Mouse (Mus musculus): ENCODE results near the gene Gm9732. TPM values are rescaled to one million over a fixed set of nuclear protein-coding genes. Genes with fewer than 3 reads are reported as not detected.
"Not testable (repeated sequence)": the region's sequence is repeated elsewhere in the genome, so short reads cannot be mapped to it uniquely, and the experiment has no call there.

The Gm9732 gene
- total RNA-seq (2012; rRNA removed) (4.5 and 7.7 TPM in 2 replicates), total RNA-seq (2014; rRNA removed) (9.9 and 12.8 TPM in 2 replicates), polyA plus RNA-seq (2012; ENCODE audit: insufficient read length, low read depth) (4.3 and 4.6 TPM in 2 replicates)

DNA sequence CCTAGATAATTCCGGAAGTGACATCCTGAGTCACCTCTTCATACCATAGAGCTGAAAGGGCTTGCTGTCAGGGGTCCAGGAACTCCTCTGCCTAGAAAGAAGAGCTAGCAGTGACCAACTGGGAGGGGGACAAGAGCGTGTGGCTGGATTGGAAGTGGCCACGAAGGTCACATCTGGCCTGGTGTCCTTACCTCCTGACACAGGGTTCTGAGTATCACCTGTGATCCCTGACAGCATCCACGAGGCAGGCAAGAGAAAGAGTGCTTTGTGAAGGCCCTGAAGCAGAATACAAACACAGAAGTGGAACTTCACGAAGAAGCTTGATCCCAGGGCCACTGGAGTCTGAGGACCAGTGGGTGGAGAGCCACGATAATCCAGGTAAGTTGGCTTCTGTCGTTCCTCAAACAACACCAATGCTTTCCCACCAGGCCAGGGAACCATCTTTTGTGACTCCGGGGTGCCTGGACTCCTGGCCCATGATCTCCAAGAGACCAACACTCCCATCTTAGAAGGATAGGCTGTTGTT is at the start of gene Gm9732:
Gm9732 (plus strand) TSS at position 51 of the 526 bp plus-strand sequence.
- Histone ChIP-seq H3K9me3 (replicated peaks; ENCODE audit: low read length) (peaks cover 10% of the 10 kb centered on the region), H3K4me3 (replicated peaks in 1 of 3; ENCODE audit: low read depth in 2 of 3, low read length in 2 of 3, poor library complexity in 1 of 3) (peak within 1 kb of the TSS in 2 of 3 experiments; percentile 35 to 64)
- dilution Hi-C loops (cut with MboI; ENCODE audit: extremely low pct_ligation_motif_present, extremely low pct_unique_long_range_greater_than_20kb, low sequenced_read_pairs); H3K36me3 ChIP-seq (replicated peaks in 1 of 2; ENCODE audit: control insufficient read depth in 1 of 2, insufficient read depth in 1 of 2, low read length in 1 of 2); DNase-seq (ENCODE audit: extremely low read depth); H3K4me1 ChIP-seq (ENCODE audit: control insufficient read depth in 1 of 2, insufficient read depth in 2 of 2); H3K9ac ChIP-seq (ENCODE audit: insufficient read depth, low read depth); H3K79me2 ChIP-seq (replicated peaks; ENCODE audit: control insufficient read depth, extremely low read depth, insufficient read depth, poor library complexity, severe bottlenecking); H3K27me3 ChIP-seq (replicated peaks); in situ Hi-C loops (cut with MboI; ENCODE audit: low pct_ligation_motif_present, low pct_unique_long_range_greater_than_20kb, low sequenced_read_pairs); H3K27ac ChIP-seq (ENCODE audit: insufficient read depth, low read depth); H3K4me2 ChIP-seq (ENCODE audit: insufficient read depth, low read depth, poor library complexity, severe bottlenecking): not testable (repeated sequence)

DNA sequence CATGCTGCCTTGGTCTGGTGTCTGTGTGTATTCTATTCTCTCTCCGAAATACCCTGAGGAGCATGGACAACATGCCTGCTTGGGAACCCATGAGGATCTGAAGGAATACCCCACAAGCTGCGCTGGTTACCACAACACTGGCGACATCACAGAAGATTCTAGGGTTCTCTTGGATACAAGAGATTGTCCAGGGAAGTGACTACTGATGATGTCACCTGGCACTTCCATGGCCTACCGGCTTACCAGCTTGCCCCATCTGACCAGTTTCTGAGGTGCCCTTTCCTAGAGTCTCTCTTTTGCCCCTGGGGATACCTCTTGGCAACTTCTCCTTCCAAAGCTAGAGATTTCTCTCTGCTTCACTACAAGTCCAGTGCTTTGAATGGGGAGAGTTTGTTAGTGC is 39.6 kb upstream of the Gm9732 start, which contains the start of gene Gm8122:
Gm8122 (minus strand) TSS at position 101 of the 400 bp plus-strand sequence.
- H3K27me3 ChIP-seq (replicated peaks); DNase-seq (ENCODE audit: extremely low read depth); H3K4me3 ChIP-seq (replicated peaks in 1 of 3; ENCODE audit: low read depth in 2 of 3, low read length in 2 of 3, poor library complexity in 1 of 3); H3K4me2 ChIP-seq (ENCODE audit: insufficient read depth, low read depth, poor library complexity, severe bottlenecking); H3K36me3 ChIP-seq (replicated peaks in 1 of 2; ENCODE audit: control insufficient read depth in 1 of 2, insufficient read depth in 1 of 2, low read length in 1 of 2); H3K79me2 ChIP-seq (replicated peaks; ENCODE audit: control insufficient read depth, extremely low read depth, insufficient read depth, poor library complexity, severe bottlenecking); H3K27ac ChIP-seq (ENCODE audit: insufficient read depth, low read depth); H3K4me1 ChIP-seq (ENCODE audit: control insufficient read depth in 1 of 2, insufficient read depth in 2 of 2); H3K9ac ChIP-seq (ENCODE audit: insufficient read depth, low read depth); H3K9me3 ChIP-seq (replicated peaks; ENCODE audit: low read length); in situ Hi-C loops (cut with MboI; ENCODE audit: low pct_ligation_motif_present, low pct_unique_long_range_greater_than_20kb, low sequenced_read_pairs); dilution Hi-C loops (cut with MboI; ENCODE audit: extremely low pct_ligation_motif_present, extremely low pct_unique_long_range_greater_than_20kb, low sequenced_read_pairs): not testable (repeated sequence)

DNA sequence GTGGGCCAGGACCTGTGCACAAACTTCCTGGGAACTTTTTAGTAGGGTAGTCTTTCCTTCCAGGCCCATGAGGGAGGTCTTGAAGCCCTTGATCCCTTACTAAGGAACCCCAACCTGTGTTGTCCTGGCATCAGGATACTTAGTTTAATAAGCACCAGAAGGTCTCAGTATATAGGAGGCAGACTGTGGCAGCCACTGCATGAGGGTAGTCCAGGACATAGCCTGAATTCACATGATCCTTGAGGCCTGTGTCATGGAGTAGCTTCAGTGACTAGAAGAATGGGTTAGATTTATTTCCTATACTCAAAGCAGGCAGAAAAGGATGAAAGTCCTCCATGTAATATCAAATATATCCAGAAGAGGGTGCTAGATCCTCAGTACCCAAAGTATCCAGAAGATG is 37.1 kb upstream of the Gm9732 start:
- H3K9me3 ChIP-seq (replicated peaks; ENCODE audit: low read length); H3K9ac ChIP-seq (ENCODE audit: insufficient read depth, low read depth); H3K79me2 ChIP-seq (replicated peaks; ENCODE audit: control insufficient read depth, extremely low read depth, insufficient read depth, poor library complexity, severe bottlenecking); in situ Hi-C loops (cut with MboI; ENCODE audit: low pct_ligation_motif_present, low pct_unique_long_range_greater_than_20kb, low sequenced_read_pairs); H3K36me3 ChIP-seq (replicated peaks in 1 of 2; ENCODE audit: control insufficient read depth in 1 of 2, insufficient read depth in 1 of 2, low read length in 1 of 2); H3K27ac ChIP-seq (ENCODE audit: insufficient read depth, low read depth); H3K27me3 ChIP-seq (replicated peaks); H3K4me3 ChIP-seq (replicated peaks in 1 of 3; ENCODE audit: low read depth in 2 of 3, low read length in 2 of 3, poor library complexity in 1 of 3); H3K4me2 ChIP-seq (ENCODE audit: insufficient read depth, low read depth, poor library complexity, severe bottlenecking); dilution Hi-C loops (cut with MboI; ENCODE audit: extremely low pct_ligation_motif_present, extremely low pct_unique_long_range_greater_than_20kb, low sequenced_read_pairs); H3K4me1 ChIP-seq (ENCODE audit: control insufficient read depth in 1 of 2, insufficient read depth in 2 of 2); DNase-seq (ENCODE audit: extremely low read depth): not testable (repeated sequence)

DNA sequence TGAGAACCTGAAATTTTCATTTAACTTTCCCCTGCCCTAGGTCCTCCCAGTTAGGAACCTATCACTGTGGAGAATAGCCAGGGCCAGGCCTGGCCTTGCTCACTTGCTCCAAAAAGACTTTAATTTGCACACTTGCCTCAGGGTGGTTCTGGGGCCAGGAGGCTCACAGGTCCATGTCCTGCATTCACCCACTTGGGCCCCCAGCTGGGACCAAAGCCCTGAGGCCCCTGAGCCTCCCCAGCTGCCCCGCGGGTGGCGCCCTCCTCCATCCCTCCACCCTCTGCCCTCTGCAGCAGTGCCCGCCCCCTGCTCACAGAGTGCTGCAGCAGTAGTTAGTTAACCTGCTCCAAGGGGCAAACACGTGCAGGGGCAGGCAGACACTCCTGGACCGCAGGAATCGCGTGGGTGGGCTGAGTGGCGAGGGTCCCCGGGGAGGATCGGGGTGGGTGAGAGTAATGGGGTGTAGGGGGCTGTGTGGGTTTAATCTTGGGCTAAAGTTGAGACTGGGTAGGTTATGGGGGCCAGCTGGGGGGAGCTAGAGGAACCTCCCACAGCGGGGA is 25.1 kb upstream of the Gm9732 start:
- H3K4me1 ChIP-seq (ENCODE audit: control insufficient read depth in 1 of 2, insufficient read depth in 2 of 2); H3K4me2 ChIP-seq (ENCODE audit: insufficient read depth, low read depth, poor library complexity, severe bottlenecking); DNase-seq (ENCODE audit: extremely low read depth); H3K27ac ChIP-seq (ENCODE audit: insufficient read depth, low read depth); H3K36me3 ChIP-seq (replicated peaks in 1 of 2; ENCODE audit: control insufficient read depth in 1 of 2, insufficient read depth in 1 of 2, low read length in 1 of 2); H3K9ac ChIP-seq (ENCODE audit: insufficient read depth, low read depth); H3K4me3 ChIP-seq (replicated peaks in 1 of 3; ENCODE audit: low read depth in 2 of 3, low read length in 2 of 3, poor library complexity in 1 of 3); H3K9me3 ChIP-seq (replicated peaks; ENCODE audit: low read length); H3K79me2 ChIP-seq (replicated peaks; ENCODE audit: control insufficient read depth, extremely low read depth, insufficient read depth, poor library complexity, severe bottlenecking); dilution Hi-C loops (cut with MboI; ENCODE audit: extremely low pct_ligation_motif_present, extremely low pct_unique_long_range_greater_than_20kb, low sequenced_read_pairs); in situ Hi-C loops (cut with MboI; ENCODE audit: low pct_ligation_motif_present, low pct_unique_long_range_greater_than_20kb, low sequenced_read_pairs); H3K27me3 ChIP-seq (replicated peaks): not testable (repeated sequence)

DNA sequence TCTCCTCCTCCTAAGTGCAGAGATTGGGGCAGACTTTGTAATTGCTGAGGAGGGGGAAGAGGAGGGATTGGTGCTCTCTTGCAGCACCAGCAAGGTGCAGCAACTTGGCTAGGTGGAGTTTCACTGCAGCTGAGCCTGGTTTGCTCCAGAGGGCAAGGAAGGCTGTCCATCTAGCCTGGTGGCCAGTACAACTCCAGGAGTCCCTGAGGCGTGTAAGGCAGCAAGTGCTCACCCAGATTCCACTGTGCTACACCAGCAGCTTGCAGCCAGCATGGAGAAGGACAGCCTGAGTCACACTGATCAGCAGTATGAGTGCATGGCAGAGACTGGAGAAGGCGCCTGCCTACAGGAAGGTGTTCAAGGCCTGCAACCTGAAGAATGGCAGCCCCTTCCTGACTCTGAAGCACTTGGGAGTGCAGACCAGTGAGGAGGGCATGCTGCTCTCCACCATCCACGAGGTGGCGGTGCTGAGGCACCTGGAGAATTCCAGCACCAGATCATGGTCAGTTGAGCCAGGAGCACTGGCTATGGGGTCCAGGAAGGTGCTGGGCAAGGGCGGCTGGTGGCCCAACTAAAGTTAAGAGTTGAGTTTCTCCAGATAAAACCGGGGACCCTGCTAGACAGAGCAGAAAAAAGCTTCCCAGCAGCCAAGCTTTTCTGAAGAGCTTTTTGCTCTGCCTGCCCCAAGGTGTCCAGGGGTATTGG is 24.1 kb upstream of the Gm9732 start:
- H3K9me3 ChIP-seq (replicated peaks; ENCODE audit: low read length); H3K9ac ChIP-seq (ENCODE audit: insufficient read depth, low read depth); DNase-seq (ENCODE audit: extremely low read depth); H3K27ac ChIP-seq (ENCODE audit: insufficient read depth, low read depth); H3K79me2 ChIP-seq (replicated peaks; ENCODE audit: control insufficient read depth, extremely low read depth, insufficient read depth, poor library complexity, severe bottlenecking); H3K27me3 ChIP-seq (replicated peaks); H3K4me3 ChIP-seq (replicated peaks in 1 of 3; ENCODE audit: low read depth in 2 of 3, low read length in 2 of 3, poor library complexity in 1 of 3); in situ Hi-C loops (cut with MboI; ENCODE audit: low pct_ligation_motif_present, low pct_unique_long_range_greater_than_20kb, low sequenced_read_pairs); H3K4me2 ChIP-seq (ENCODE audit: insufficient read depth, low read depth, poor library complexity, severe bottlenecking); H3K4me1 ChIP-seq (ENCODE audit: control insufficient read depth in 1 of 2, insufficient read depth in 2 of 2); H3K36me3 ChIP-seq (replicated peaks in 1 of 2; ENCODE audit: control insufficient read depth in 1 of 2, insufficient read depth in 1 of 2, low read length in 1 of 2); dilution Hi-C loops (cut with MboI; ENCODE audit: extremely low pct_ligation_motif_present, extremely low pct_unique_long_range_greater_than_20kb, low sequenced_read_pairs): not testable (repeated sequence)

DNA sequence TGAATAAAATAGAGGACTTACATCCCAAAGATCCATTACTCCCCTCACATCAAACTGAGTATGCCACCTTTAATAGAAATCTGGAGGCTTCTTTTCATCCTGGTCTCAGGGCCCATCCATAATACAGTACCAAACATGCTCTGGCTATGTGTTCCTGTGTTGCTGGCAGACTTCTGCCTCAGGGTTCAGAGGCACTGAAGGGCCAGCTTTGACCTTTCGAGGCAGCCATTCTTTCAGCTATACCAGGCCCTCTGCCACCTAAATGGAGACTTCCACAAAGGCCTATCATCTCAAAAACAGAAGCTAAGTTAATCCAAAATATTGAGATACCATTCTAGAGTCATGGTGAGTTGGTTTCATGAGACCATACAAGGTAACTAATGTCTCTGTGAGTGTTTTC is 18.3 kb upstream of the Gm9732 start:
- DNase-seq (ENCODE audit: extremely low read depth); dilution Hi-C loops (cut with MboI; ENCODE audit: extremely low pct_ligation_motif_present, extremely low pct_unique_long_range_greater_than_20kb, low sequenced_read_pairs); in situ Hi-C loops (cut with MboI; ENCODE audit: low pct_ligation_motif_present, low pct_unique_long_range_greater_than_20kb, low sequenced_read_pairs); H3K79me2 ChIP-seq (replicated peaks; ENCODE audit: control insufficient read depth, extremely low read depth, insufficient read depth, poor library complexity, severe bottlenecking); H3K4me3 ChIP-seq (replicated peaks in 1 of 3; ENCODE audit: low read depth in 2 of 3, low read length in 2 of 3, poor library complexity in 1 of 3); H3K9me3 ChIP-seq (replicated peaks; ENCODE audit: low read length); H3K4me1 ChIP-seq (ENCODE audit: control insufficient read depth in 1 of 2, insufficient read depth in 2 of 2); H3K27ac ChIP-seq (ENCODE audit: insufficient read depth, low read depth); H3K4me2 ChIP-seq (ENCODE audit: insufficient read depth, low read depth, poor library complexity, severe bottlenecking); H3K36me3 ChIP-seq (replicated peaks in 1 of 2; ENCODE audit: control insufficient read depth in 1 of 2, insufficient read depth in 1 of 2, low read length in 1 of 2); H3K27me3 ChIP-seq (replicated peaks); H3K9ac ChIP-seq (ENCODE audit: insufficient read depth, low read depth): not testable (repeated sequence)
